Mouse (Mus musculus): Measurements from ENCODE around the gene Grm1. TPM values are rescaled to one million over a fixed set of nuclear protein-coding genes. Genes with fewer than 3 reads are reported as not detected.

Grm1 gene
- polyA plus RNA-seq, 1 experiment from 2014 or later, result 0.06 TPM

- no peaks in the 10 kb centered on the region for H3K9me3 ChIP-seq (replicated peaks)
- H3K27ac ChIP-seq, result no peak overlapping the region
- H3K9ac ChIP-seq, result no peak overlapping the region
- H3K36me3 ChIP-seq, result no peaks in the 10 kb centered on the region
- H3K4me1 ChIP-seq, result no peaks in the 10 kb centered on the region
- H3K4me3 ChIP-seq (replicated peaks), result no peak overlapping the region
- no peak for ATAC-seq (replicated peaks; ENCODE audit: low FRiP score)
- H3K4me2 ChIP-seq, result no peak overlapping the region
- no peaks in the 10 kb centered on the region for H3K27me3 ChIP-seq
- 92% methylated on average over 2 of the region's 2 CpGs for WGBS
Observed at GRCm38 (mm10) chr10:10866278-10866677, 215.9 kb downstream of the Grm1 start.

- Histone ChIP-seq H3K27me3 (no peaks in the 10 kb centered on the region), H3K4me1 (no peaks in the 10 kb centered on the region), H3K9me3 (replicated peaks) (no peaks in the 10 kb centered on the region), H3K4me2 (no peak overlapping the region), H3K9ac (no peak overlapping the region), H3K27ac (no peak overlapping the region), H3K36me3 (no peaks in the 10 kb centered on the region), H3K4me3 (replicated peaks) (no peak overlapping the region)
- ATAC-seq (replicated peaks; ENCODE audit: low FRiP score), result no peak
- WGBS, result 57% methylated on average over 5 of the region's 5 CpGs
Observed at GRCm38 (mm10) chr10:10864759-10865158, 217.4 kb downstream of the Grm1 start.

- 78% methylated on average over 7 of the region's 7 CpGs for WGBS
- H3K9ac ChIP-seq, result no peak overlapping the region
- H3K27ac ChIP-seq, result no peak overlapping the region
- H3K27me3 ChIP-seq, result no peaks in the 10 kb centered on the region
- H3K4me1 ChIP-seq, result no peaks in the 10 kb centered on the region
- no peaks in the 10 kb centered on the region for H3K36me3 ChIP-seq
- no peak for ATAC-seq (replicated peaks; ENCODE audit: low FRiP score)
- H3K4me2 ChIP-seq, result no peak overlapping the region
- no peak overlapping the region for H3K4me3 ChIP-seq (replicated peaks)
- H3K9me3 ChIP-seq (replicated peaks), result no peaks in the 10 kb centered on the region
Observed at GRCm38 (mm10) chr10:10847376-10848286, 234.5 kb downstream of the Grm1 start.

GRCm38 (mm10) chr10:10845059-10845685 lies 237.0 kb downstream of the Grm1 start:
- 67% methylated on average over 5 of the region's 5 CpGs for WGBS
- no peaks in the 10 kb centered on the region for H3K36me3 ChIP-seq
- H3K4me2 ChIP-seq, result no peak overlapping the region
- no peaks in the 10 kb centered on the region for H3K27me3 ChIP-seq
- no peak overlapping the region for H3K4me3 ChIP-seq (replicated peaks)
- H3K27ac ChIP-seq, result no peak overlapping the region
- no peaks in the 10 kb centered on the region for H3K4me1 ChIP-seq
- ATAC-seq (replicated peaks; ENCODE audit: low FRiP score), result no peak
- no peaks in the 10 kb centered on the region for H3K9me3 ChIP-seq (replicated peaks)
- no peak overlapping the region for H3K9ac ChIP-seq

GRCm38 (mm10) chr10:10835406-10835805 lies 246.8 kb downstream of the Grm1 start:
- no peaks in the 10 kb centered on the region for H3K27me3 ChIP-seq
- no peak overlapping the region for H3K4me3 ChIP-seq (replicated peaks)
- no peak overlapping the region for H3K4me2 ChIP-seq
- no peak for ATAC-seq (replicated peaks; ENCODE audit: low FRiP score)
- no peak overlapping the region for H3K9ac ChIP-seq
- no peaks in the 10 kb centered on the region for H3K9me3 ChIP-seq (replicated peaks)
- no peaks in the 10 kb centered on the region for H3K4me1 ChIP-seq
- H3K27ac ChIP-seq, result no peak overlapping the region
- H3K36me3 ChIP-seq, result no peaks in the 10 kb centered on the region

- H3K9me3 ChIP-seq (replicated peaks), result no peaks in the 10 kb centered on the region
- H3K4me3 ChIP-seq (replicated peaks), result no peak overlapping the region
- no peaks in the 10 kb centered on the region for H3K27me3 ChIP-seq
- no peak overlapping the region for H3K27ac ChIP-seq
- no peak overlapping the region for H3K9ac ChIP-seq
- whole genome bisulfite sequencing, result 77% methylated on average over 3 of the region's 3 CpGs
- no peak overlapping the region for H3K4me2 ChIP-seq
- no peak for ATAC-seq (replicated peaks; ENCODE audit: low FRiP score)
- H3K36me3 ChIP-seq, result no peaks in the 10 kb centered on the region
- H3K4me1 ChIP-seq, result no peaks in the 10 kb centered on the region
Observed at GRCm38 (mm10) chr10:10834828-10835227, 247.3 kb downstream of the Grm1 start.

GRCm38 (mm10) chr10:10831141-10831540 lies 251.0 kb downstream of the Grm1 start:
- Histone ChIP-seq H3K9ac (no peak overlapping the region), H3K36me3 (no peaks in the 10 kb centered on the region), H3K4me2 (no peak overlapping the region), H3K27ac (no peak overlapping the region), H3K27me3 (no peaks in the 10 kb centered on the region), H3K4me3 (replicated peaks) (no peak overlapping the region), H3K9me3 (replicated peaks) (no peaks in the 10 kb centered on the region), H3K4me1 (no peaks in the 10 kb centered on the region)
- no peak for ATAC-seq (replicated peaks; ENCODE audit: low FRiP score)
- 82% methylated on average over 1 of the region's 1 CpGs for WGBS

GRCm38 (mm10) chr10:10827308-10827707 lies 254.8 kb downstream of the Grm1 start:
- Histone ChIP-seq H3K4me1 (no peaks in the 10 kb centered on the region), H3K27me3 (no peaks in the 10 kb centered on the region), H3K9ac (no peak overlapping the region), H3K4me3 (replicated peaks) (no peak overlapping the region), H3K9me3 (replicated peaks) (no peaks in the 10 kb centered on the region), H3K27ac (no peak overlapping the region), H3K4me2 (no peak overlapping the region), H3K36me3 (no peaks in the 10 kb centered on the region)
- WGBS, result 52% methylated on average over 1 of the region's 1 CpGs
- ATAC-seq (replicated peaks; ENCODE audit: low FRiP score), result no peak

GRCm38 (mm10) chr10:10818061-10818460 lies 264.1 kb downstream of the Grm1 start:
- H3K9me3 ChIP-seq (replicated peaks), result no peaks in the 10 kb centered on the region
- H3K9ac ChIP-seq, result no peak overlapping the region
- ATAC-seq (replicated peaks; ENCODE audit: low FRiP score), result no peak
- H3K36me3 ChIP-seq, result no peaks in the 10 kb centered on the region
- H3K4me2 ChIP-seq, result no peak overlapping the region
- H3K27ac ChIP-seq, result no peak overlapping the region
- no peaks in the 10 kb centered on the region for H3K27me3 ChIP-seq
- no peaks in the 10 kb centered on the region for H3K4me1 ChIP-seq
- 86% methylated on average over 2 of the region's 2 CpGs for WGBS
- H3K4me3 ChIP-seq (replicated peaks), result no peak overlapping the region

GRCm38 (mm10) chr10:10814631-10815216 lies 267.4 kb downstream of the Grm1 start:
- no peak for ATAC-seq (replicated peaks; ENCODE audit: low FRiP score)

GRCm38 (mm10) chr10:10812750-10813711 lies 269.1 kb downstream of the Grm1 start:
- H3K27me3 ChIP-seq, result no peaks in the 10 kb centered on the region
- no peaks in the 10 kb centered on the region for H3K9me3 ChIP-seq (replicated peaks)
- H3K36me3 ChIP-seq, result no peaks in the 10 kb centered on the region
- H3K27ac ChIP-seq, result no peak overlapping the region
- no peaks in the 10 kb centered on the region for H3K4me1 ChIP-seq
- no peak overlapping the region for H3K9ac ChIP-seq
- no peak overlapping the region for H3K4me3 ChIP-seq (replicated peaks)
- 68% methylated on average over 5 of the region's 5 CpGs for WGBS
- H3K4me2 ChIP-seq, result no peak overlapping the region
- ATAC-seq (replicated peaks; ENCODE audit: low FRiP score), result no peak

More at GRCm38 (mm10) chr10:10814631-10815216, 267.4 kb downstream of the Grm1 start:
- H3K36me3 ChIP-seq, result no peaks in the 10 kb centered on the region
- no peaks in the 10 kb centered on the region for H3K27me3 ChIP-seq
- H3K9ac ChIP-seq, result no peak overlapping the region
- WGBS, result 47% methylated on average over 2 of the region's 2 CpGs
- H3K27ac ChIP-seq, result no peak overlapping the region
- no peaks in the 10 kb centered on the region for H3K4me1 ChIP-seq
- no peaks in the 10 kb centered on the region for H3K9me3 ChIP-seq (replicated peaks)
- no peak overlapping the region for H3K4me2 ChIP-seq
- H3K4me3 ChIP-seq (replicated peaks), result no peak overlapping the region
